Mouse (Mus musculus) ES-E14 (cell line): ENCODE data around the gene Tnnt2.

ENCODE experiments used
- CHD2 ChIP-seq: IDR thresholded peaks from 2 replicates; pipeline ENCODE4 v1.6.1; 2014; ENCODE audit warnings: mild to moderate bottlenecking, low read depth, low read length, inconsistent platforms
- HCFC1 ChIP-seq: IDR thresholded peaks from 2 replicates; pipeline ENCODE4 v1.6.1; 2012; ENCODE audit warnings: low read length, inconsistent platforms, borderline replicate concordance; ENCODE audit not compliant: insufficient read depth
- ZC3H11A ChIP-seq: IDR thresholded peaks from 2 replicates; pipeline ENCODE4 v1.6.1; 2012; ENCODE audit warnings: low read depth, mild to moderate bottlenecking, inconsistent platforms, low read length, borderline replicate concordance

DNA sequence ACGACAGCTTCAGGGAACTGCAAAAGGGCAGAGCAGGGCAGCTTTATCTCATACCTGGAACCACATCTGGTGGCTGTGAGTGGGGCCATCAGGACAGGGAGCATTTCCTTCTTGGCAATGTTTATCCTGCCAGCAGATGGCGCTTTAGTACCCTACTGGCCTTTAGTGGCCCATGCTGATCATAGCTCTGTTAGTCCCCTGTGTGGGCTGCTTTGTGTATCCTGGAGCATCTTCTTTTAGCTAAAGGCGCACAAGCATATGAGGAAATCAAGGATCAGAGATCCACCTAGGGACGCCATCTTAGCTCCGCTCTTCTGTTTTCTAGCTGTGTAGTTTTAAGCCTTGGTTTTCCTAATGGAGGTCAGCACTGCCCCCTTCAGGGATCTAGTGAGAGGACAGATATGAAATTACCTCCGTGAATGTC is 11.0 kb downstream of the Tnnt2 start:
- TF ChIP-seq HCFC1 (no peak), ZC3H11A (no peak; the same call in 1 of the 2 replicates), CHD2 (no peak)
